Mouse (Mus musculus): ENCODE measurements around the gene Gm19935. TPM values are rescaled to one million over a fixed set of nuclear protein-coding genes. Genes with fewer than 3 reads are reported as not detected.

Gm19935 gene
- total RNA-seq, 2 experiments from 2014 or later, result not detected

Small RNA genes within 50 kb of the gene (microRNA-seq; reads per million reads assigned to microRNA genes)
- not detected for gene Gm44382

Other genes with a start within 250 kb of the Gm19935 start
- 10 to 100 TPM; 49.8 to 57.6 TPM for gene Chd9, start 11.0 kb upstream of the Gm19935 start, total RNA-seq (2021)